ENCODE assay signal across 8 mouse cellular contexts in genomic region chr1:35879388-35880093, GRCm38 (mm10).
DNase-seq lines count a peak whose midpoint lies in the region; ATAC-seq lines count a peak whose summit lies in the region.

No protein-coding gene starts in this region.

- DNase-seq in forebrain, embryonic 10.5 days (ENCODE audit: extremely low spot score, low spot score): no peak
- DNase-seq in heart, postnatal 10 days: peak; percentile 82 to 87
- DNase-seq in left cerebral cortex, postnatal 36 days (ENCODE audit: low spot score in 2 of 2): peak; percentile 83 to 84
- peak; percentile 87 to 89 for DNase-seq in right cerebral cortex, postnatal 36 days (ENCODE audit: low spot score in 2 of 2)
- no peak for DNase-seq in yolk sac, embryonic 10.5 days (ENCODE audit: low spot score)
- DNase-seq in ovary, postnatal 10 days (ENCODE audit: low spot score): no peak

- H3K4me1 ChIP-seq in forebrain, embryonic 13.5 days: peaks cover 23% of the 10 kb centered on the region
- H3K4me1 ChIP-seq in forebrain, embryonic 10.5 days: peaks cover 18% of the 10 kb centered on the region

- peak; percentile 70; the same call in 1 of the 2 replicates for ATAC-seq in forebrain, embryonic 13.5 days
- peak; percentile 98 for ATAC-seq in frontal cortex, adult (ENCODE audit: low TSS enrichment)

- 68% methylated on average over 11 of the region's 11 CpGs for WGBS in forebrain, embryonic 13.5 days
- 85% methylated on average over 11 of the region's 11 CpGs for WGBS in forebrain, embryonic 10.5 days

- H3K27me3 ChIP-seq in forebrain, embryonic 13.5 days: no peaks in the 10 kb centered on the region
- no peaks in the 10 kb centered on the region for H3K27me3 ChIP-seq in forebrain, embryonic 10.5 days (ENCODE audit: poor library complexity, severe bottlenecking)

- H3K4me2 ChIP-seq in forebrain, embryonic 13.5 days: no peak overlapping the region

- peak overlapping the region; percentile 31; the same call in 1 of the 2 replicates for H3K27ac ChIP-seq in forebrain, embryonic 13.5 days
- no peak overlapping the region for H3K27ac ChIP-seq in forebrain, embryonic 10.5 days

- H3K9ac ChIP-seq in forebrain, embryonic 13.5 days: no peak overlapping the region

- no peaks in the 10 kb centered on the region for H3K9me3 ChIP-seq in forebrain, embryonic 13.5 days (replicated peaks)
- no peaks in the 10 kb centered on the region for H3K9me3 ChIP-seq in forebrain, embryonic 10.5 days

- intact Hi-C loops in heart, postnatal 10 days (cut with DNase I): loop anchor here (2.0 to 5.0 kb wide), 2 partner anchors 55 to 183 kb away; no protein-coding TSS in a partner anchor
- intact Hi-C loops in left cerebral cortex, postnatal 36 days (cut with DNase I): loop anchor here (5.0 to 10.0 kb wide), 2 partner anchors 68 to 185 kb away; partner anchors contain the start of gene Hs6st1

- H3K36me3 ChIP-seq in forebrain, embryonic 13.5 days (ENCODE audit: poor library complexity, severe bottlenecking): no peaks in the 10 kb centered on the region
- H3K36me3 ChIP-seq in forebrain, embryonic 10.5 days (replicated peaks): no peaks in the 10 kb centered on the region

- H3K4me3 ChIP-seq in forebrain, embryonic 13.5 days: no peak overlapping the region
- H3K4me3 ChIP-seq in forebrain, embryonic 10.5 days: no peak overlapping the region

Comparison
In these comparisons a context has a peak if more than half of its experiments do, and no peak if none do; other contexts are left out.
1. DNase-seq: peak in heart, postnatal 10 days (2 of 2), left cerebral cortex, postnatal 36 days (2 of 2) and right cerebral cortex, postnatal 36 days (2 of 2); none in forebrain, embryonic 10.5 days (single experiment), yolk sac, embryonic 10.5 days (single experiment) and ovary, postnatal 10 days (single experiment).